Mouse (Mus musculus) skeletal muscle tissue, postnatal 0 days (tissue): ENCODE measurements around the gene Ecm2. TPM values are rescaled to one million over a fixed set of nuclear protein-coding genes. Genes with fewer than 3 reads are reported as not detected.

Experiments
- polyA plus RNA-seq: library from polyadenylated mRNA; unstranded; fragments of >200 nt; fragmentation: Nextera tagmentation; extraction: Ambion mirVana; gene quantifications from 2 replicates; pipeline ENCODE4 v1.2.1, GENCODE M21; 2015

Ecm2 gene
- polyA plus RNA-seq = 3.9 TPM in 2 replicates

DNA sequence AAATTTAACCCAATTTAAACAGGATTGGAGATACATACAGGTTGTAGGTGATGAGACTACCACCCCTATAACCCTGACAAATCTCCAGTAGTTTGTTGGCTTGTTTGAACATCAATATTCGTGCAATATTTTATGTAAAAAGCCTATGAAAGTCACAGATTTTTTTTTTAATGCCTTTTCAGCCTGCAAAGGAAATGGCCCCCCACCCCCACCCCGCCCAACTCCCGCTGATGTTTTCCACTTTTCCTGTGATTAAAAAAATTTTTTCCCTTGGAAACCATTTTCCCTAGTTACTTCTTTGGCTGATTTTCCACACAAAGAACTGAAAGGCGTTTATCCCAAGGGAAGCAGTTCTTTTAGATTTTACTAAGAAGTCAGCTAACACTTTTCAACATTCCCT is at the start of gene Ecm2:
Ecm2 (plus strand) TSS at position 301 of the 400 bp plus-strand sequence.

DNA sequence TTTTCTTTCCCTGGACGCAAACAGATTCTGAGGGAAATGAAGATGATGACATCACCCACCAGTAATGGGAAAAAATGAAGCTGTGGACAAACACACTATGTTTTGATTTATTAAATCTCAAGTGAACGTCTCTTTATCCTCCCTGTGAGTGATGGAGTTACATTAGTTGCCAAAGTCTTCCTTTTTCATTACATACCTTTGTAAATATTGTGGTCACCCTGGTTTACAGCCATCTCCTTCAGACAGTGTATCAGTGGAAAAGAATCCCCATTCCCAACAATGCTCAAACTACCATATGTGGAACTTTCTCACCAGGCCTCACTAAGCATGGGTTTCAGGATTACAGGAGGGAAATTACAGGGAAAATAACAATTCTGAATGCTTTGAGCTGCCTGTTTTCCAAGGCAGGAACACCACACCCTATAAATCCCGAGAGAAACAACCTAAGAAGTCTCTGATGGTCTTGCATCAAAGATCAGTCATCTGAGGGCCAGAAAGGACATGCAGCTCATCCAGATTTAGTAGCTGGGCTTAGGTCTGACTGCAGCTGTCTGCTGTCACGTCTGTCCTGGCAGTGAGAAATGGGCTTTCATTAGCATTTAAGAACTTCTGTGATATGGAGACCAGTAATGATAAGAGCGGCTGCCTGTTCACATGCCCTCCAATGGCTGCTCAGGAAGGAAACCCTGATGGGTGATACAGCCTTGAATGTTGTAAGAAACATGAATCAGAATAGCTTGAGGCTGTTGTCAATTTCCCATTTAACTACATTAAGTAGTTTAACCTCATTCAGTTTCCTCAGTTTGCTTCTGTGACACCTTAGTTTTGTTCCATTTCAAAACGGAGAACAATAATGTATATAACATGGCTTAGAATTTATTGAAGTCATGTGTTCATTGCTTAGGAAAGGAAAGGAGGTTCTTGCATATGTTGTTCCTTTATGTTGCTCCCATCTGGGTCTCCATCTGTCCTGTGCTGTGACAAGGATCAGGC is 11.9 kb upstream of the Ecm2 start, which contains the start of gene Tes3-ps:
Tes3-ps (plus strand) TSS at position 943 of the 993 bp plus-strand sequence.

DNA sequence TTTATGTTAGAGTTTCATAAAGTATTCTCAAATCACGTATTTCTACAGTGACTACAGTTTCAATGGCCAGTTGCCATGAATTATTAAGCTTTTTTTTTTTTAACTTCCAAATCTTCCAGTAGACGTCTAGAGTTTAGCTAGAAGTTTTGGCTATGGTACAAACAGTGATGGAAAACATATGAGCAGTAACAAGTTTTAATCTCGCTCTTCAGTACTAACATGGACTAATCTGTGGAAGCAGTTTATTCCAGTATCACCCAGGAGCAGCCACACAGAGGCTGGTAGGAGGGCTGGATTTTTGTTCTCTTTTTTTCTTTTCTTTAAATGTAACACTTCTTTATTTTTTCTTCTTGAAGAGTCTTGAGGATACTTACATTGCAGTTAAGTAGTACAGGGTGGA is 39.7 kb downstream of the Ecm2 start, which contains the start of gene Aspn:
Aspn (plus strand) TSS at position 165 of the 400 bp plus-strand sequence.

DNA sequence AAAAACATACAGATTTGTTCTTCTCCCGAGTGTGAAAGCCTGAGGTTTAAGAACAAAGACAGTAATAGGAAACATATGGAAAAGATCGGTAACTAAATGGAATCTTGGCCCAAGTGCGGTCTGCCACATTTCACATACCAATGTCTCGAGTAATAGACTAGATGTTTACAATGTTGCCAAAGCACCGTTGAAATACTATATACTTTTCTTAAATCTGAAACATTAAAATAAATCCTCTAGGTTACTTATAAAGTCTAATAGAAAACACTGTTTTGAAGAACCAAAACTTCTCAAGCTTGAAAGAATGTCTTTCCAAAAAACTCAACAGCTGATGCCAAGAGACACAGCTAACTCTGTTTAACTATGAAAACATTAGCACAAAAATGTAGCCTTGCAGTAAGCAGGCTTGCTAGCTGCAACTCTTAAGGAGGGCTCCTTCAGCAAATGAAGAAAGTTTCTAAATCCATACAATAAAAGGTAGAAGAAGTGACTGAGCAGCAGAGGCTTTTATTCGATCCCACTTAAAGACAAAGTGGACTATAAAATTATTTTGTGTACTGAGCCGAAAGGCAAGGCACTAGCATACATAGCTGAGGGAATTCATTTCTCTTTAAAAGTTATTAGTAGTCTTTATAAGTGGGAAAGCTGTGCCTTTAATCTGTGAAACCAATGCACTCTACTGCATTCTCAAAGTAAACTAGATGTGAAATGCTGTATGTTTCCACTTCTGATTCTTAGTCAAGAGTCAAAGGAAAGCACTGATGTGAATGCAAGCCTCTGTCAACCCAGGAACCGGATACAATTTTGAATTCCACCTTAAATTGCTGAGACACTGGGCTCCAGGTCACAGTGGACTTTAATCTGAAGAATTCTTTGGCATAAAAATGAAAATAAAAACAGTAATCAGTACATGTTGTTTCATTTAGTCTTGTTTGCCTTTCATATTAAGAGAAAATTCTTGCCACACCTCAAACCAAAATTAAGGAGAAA is 77.2 kb downstream of the Ecm2 start, which contains the start of gene Omd:
Omd (plus strand) TSS at position 922 of the 990 bp plus-strand sequence.

Other genes starting within 250 kb of the Ecm2 start
- gene Fgd3, start 184.5 kb upstream of the Ecm2 start, polyA plus RNA-seq = 0.05 and 0.19 TPM in 2 replicates
- gene Bicd2, start 163.2 kb upstream of the Ecm2 start, polyA plus RNA-seq = 20.2 and 20.9 TPM in 2 replicates
- 8.5 and 8.6 TPM in 2 replicates for gene Ippk, start 83.6 kb upstream of the Ecm2 start, polyA plus RNA-seq
- gene Tes3-ps, start 11.5 kb upstream of the Ecm2 start, polyA plus RNA-seq = 0.56 TPM in 2 replicates
- 190 and 261 TPM in 2 replicates for gene Aspn, start 39.6 kb downstream of the Ecm2 start, polyA plus RNA-seq
- gene Omd, start 77.7 kb downstream of the Ecm2 start, polyA plus RNA-seq = 0.95 and 1.0 TPM in 2 replicates
- gene Ogn, start 103.2 kb downstream of the Ecm2 start, polyA plus RNA-seq = 177 and 186 TPM in 2 replicates
- gene Cenpp, start 148.0 kb downstream of the Ecm2 start, polyA plus RNA-seq = 10.7 and 11.2 TPM in 2 replicates
- gene Nol8, start 148.3 kb downstream of the Ecm2 start, polyA plus RNA-seq = 6.5 and 8.0 TPM in 2 replicates
- gene Iars, start 177.3 kb downstream of the Ecm2 start, polyA plus RNA-seq = 24.6 and 25.8 TPM in 2 replicates